Mouse (Mus musculus): ENCODE data around the gene Apoc1.

The Apoc1 gene

DNA sequence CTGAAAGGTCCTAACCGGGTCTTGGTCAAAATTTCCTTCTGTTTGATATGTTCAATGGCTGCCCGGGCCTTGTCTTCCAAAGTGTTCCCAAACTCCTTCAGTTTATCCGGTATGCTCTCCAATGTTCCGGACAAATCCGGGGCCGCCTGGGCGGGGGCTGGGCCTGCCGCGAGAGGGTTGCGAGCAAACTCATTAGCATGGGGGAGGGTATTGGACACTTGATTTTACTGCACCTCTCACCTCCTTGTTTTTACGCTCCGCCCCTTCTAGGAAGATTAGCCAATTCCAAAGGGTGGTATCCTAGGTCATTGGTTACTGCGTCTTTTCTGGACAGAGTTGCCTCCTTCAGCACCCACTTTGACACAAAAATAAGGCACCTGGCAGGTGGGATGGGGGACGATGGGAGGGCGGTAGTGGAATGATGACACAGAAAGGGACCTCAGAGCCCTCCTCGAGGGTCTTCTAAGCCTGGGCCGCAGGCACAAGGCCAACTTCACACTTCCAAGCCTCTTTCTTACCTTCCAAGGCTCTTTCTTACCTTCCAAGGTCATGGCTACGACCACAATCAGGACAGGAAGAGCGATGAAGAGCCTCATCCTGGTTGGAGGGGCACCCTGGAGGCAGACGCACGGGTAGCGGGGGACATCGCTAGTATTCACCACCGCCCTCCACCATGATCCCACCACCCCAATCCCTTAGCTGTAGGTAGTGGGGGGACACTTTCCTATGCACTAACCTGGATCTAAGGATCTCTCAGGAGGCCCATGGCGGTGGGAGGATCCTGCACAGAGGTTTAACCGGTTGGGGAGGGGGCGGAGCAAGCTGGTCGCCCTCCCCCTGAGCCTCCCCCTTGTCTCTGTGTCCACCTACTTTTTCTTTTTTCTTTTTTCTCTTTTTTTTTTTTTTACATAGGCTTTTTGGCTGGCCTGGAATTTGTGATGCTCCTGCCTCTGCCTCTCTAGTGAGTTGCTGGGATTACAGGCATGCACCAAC, at the start of gene Apoc1:
TSS of gene Apoc1 (minus strand) at position 788 of the 993 bp plus-strand sequence.
- DNase-seq (ENCODE audit: low read depth), result no peak

- DNase-seq (ENCODE audit: low read depth), result no peak
Measured at GRCm38 (mm10) chr7:19741329-19742031, 49.0 kb upstream of the Apoc1 start.

GRCm38 (mm10) chr7:19740269-19740668, 47.8 kb upstream of the Apoc1 start:
- DNase-seq (ENCODE audit: low read depth), result no peak

- no peak for DNase-seq (ENCODE audit: low read depth)
Measured at GRCm38 (mm10) chr7:19738771-19739170, 46.3 kb upstream of the Apoc1 start.

- DNase-seq (ENCODE audit: low read depth), result peak; percentile 57
Measured at GRCm38 (mm10) chr7:19736389-19737057, 44.1 kb upstream of the Apoc1 start.

- DNase-seq (ENCODE audit: low read depth), result no peak
Measured at GRCm38 (mm10) chr7:19734178-19734666, 41.8 kb upstream of the Apoc1 start.

- no peak for DNase-seq (ENCODE audit: low read depth)
Measured at GRCm38 (mm10) chr7:19726541-19726940, 34.1 kb upstream of the Apoc1 start.

- DNase-seq (ENCODE audit: low read depth), result no peak
Measured at GRCm38 (mm10) chr7:19724167-19724566, 31.7 kb upstream of the Apoc1 start.

DNA sequence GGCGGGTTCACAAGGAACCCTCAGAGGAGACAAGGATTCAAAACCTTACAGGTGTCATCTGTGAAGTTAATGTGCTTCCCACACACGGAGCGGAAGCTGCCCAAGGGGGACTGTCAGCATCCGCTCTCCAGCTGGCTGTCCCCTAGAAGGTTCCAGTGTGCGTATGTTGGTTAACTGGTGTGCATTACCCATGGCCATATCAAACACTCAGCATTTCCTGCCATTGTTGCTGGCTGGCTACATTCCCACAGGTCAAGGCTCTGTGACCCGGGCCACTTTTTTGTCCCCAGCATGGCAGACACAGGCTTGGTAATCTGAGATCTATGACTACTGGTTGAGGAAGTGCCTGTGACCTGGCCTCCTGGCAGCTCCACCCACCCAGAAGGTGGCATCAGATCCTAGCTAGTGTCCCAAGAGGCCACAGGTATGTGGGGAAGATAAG, 30.3 kb upstream of the Apoc1 start:
- no peak for DNase-seq (ENCODE audit: low read depth)

GRCm38 (mm10) chr7:19719200-19719599, 26.7 kb upstream of the Apoc1 start:
- no peak for DNase-seq (ENCODE audit: low read depth)

- no peak for DNase-seq (ENCODE audit: low read depth)
Measured at GRCm38 (mm10) chr7:19718297-19718952, 26.0 kb upstream of the Apoc1 start.

DNA sequence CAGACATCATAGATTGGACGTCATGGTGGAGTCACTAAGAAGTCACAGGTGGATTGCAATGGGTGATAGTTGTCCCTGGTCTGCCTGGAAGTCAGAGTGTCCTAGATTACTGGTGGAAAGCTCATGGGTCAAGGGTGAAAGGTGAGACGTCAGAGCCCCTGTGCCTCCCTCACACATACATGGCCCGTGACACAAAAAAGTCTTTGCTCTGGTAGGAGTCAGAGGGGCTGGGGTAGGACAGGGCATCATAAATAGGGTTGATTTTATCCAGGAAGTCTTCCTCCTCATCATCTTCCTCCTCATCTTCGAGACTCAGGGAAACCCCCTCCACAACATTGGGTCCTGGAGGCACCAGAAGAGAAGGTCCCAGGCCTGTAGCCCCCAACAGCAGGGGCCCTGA, 24.9 kb upstream of the Apoc1 start:
- no peak for DNase-seq (ENCODE audit: low read depth)

GRCm38 (mm10) chr7:19716822-19717221, 24.4 kb upstream of the Apoc1 start:
- no peak for DNase-seq (ENCODE audit: low read depth)

- no peak for DNase-seq (ENCODE audit: low read depth)
Measured at GRCm38 (mm10) chr7:19716055-19716682, 23.7 kb upstream of the Apoc1 start.

DNA sequence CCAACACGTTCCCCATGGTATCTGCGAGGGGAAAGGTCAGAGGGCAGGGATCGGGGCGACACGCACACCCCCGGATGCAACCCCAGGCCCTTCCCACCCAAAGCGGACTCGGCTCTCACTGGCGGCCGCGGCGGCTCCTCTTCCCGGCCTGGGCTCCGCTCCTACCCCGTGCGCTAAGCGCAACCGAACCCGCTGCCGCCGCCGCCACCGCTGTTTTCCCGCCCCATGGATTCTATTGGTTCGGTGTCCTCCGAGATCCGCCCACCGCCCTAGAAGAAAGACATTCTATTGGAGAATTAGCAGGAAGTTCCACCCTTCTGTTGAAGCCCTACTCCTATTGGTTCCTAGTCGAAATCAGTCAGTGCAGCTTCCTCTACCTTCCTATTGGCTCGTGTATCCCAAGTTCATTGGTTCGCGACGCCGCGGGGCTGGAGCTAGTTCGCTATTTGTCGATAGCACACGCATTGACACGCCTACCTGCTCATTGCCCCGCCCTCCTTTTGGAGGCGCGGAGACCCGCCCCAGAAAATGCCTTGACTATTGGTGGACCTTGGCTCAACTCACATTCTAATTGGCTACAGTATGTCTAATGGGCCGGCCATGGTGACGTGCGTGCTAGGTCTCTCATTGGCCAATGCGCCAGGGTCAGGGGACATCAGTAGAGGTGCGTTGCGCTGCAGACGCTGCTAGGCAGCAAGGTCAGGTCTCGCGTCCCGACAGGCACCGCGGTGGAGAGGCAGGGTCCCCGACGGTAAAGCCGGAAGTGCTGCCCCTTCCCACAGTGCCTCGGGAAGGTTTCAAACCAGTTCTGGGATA, 23.0 kb upstream of the Apoc1 start, which contains the start of gene Tomm40:
TSS of gene Tomm40 (minus strand) at position 200 of the 816 bp plus-strand sequence.
- peak; percentile 100 for DNase-seq (ENCODE audit: low read depth)

GRCm38 (mm10) chr7:19714836-19715235, 22.4 kb upstream of the Apoc1 start:
- no peak for DNase-seq (ENCODE audit: low read depth)

DNA sequence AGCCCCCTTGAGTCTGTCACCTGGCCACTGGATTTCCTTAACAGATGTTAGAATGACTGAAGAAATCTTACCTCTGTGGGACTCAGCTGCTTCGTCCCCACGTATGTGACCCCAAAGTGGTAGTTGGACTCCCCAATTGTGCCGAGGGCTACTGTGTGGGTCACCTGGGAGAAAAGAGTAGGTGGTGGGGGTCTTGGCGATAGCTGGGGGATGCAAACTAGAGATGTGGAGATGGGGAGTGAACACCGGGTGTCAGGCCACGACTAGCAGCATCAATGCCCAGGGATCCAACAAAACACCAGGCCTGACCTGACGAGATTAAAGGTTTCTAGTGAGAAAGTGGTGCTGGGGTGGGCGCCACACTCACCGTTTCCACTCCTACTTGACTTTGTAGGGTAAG, 21.1 kb upstream of the Apoc1 start:
- no peak for DNase-seq (ENCODE audit: low read depth)

DNA sequence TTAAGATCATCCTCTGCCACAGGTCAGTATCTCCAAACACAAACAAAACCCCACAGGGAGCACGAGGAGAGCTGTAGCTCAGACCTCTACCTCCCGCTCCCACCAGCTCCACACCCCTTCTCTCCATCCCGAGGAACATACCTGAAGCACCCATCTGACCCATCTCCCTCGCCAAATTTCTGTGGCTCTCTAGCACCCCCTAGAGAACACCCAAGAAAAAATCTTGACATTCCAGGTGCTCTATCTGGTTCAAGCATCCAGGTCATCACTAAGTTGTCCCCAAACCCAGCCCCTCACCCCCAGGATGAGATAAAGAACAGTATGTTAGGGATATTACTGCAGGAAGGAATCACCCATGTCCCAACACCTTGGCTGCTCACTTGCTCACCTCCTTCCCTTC, 20.7 kb upstream of the Apoc1 start:
- no peak for DNase-seq (ENCODE audit: low read depth)

- no peak for DNase-seq (ENCODE audit: low read depth)
Measured at GRCm38 (mm10) chr7:19712414-19712813, 20.0 kb upstream of the Apoc1 start.

DNA sequence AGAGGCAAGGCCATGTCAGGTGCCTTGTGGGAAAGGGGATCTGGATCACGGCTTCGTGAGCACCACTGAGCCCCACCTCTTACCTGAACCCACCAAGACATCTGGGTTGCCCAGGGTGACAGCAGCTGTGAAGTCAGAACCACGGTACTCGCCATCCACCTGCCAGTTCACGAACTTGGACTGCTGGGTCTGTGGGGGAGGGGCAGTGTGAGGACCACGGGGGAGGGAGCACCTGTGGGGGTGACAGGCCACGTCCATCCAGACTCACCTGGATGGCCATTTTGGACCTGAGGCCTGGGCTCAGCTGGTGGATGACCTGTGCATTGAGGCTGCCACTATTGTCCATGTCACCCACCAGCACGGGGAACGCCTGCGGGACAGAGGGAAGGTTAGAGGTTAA, 18.2 kb upstream of the Apoc1 start:
- DNase-seq (ENCODE audit: low read depth), result no peak
